Mouse (Mus musculus) hindbrain, embryonic 15.5 days (tissue): ENCODE data around the gene Serpinb7. TPM values are rescaled to one million over a fixed set of nuclear protein-coding genes. Genes with fewer than 3 reads are reported as not detected.

Source experiments
- ATAC-seq: fragments of 200-750 bp; cut with Nextera tagmentation; 2 replicates; pipeline ENCODE4 v1.8.0; 2017; ENCODE audit warnings: low read depth, moderate number of reproducible peaks, moderate TSS enrichment; ENCODE audit not compliant: low FRiP score
- H3K27ac ChIP-seq: fragments of 300-500 bp; sonication (generic); replicated peaks from 2 replicates; pipeline ENCODE4 v1.5.1; 2015; ENCODE audit warnings: mild to moderate bottlenecking, inconsistent platforms
- H3K27me3 ChIP-seq: fragments of 300-500 bp; sonication (generic); 2 replicates; pipeline ENCODE4 v1.6.1; 2015; ENCODE audit warnings: control low read depth, inconsistent platforms
- H3K36me3 ChIP-seq: fragments of 300-500 bp; sonication (generic); 2 replicates; pipeline ENCODE4 v1.6.1; 2015; ENCODE audit warnings: control low read depth, inconsistent platforms
- H3K4me1 ChIP-seq: fragments of 300-500 bp; sonication (generic); replicated peaks from 2 replicates; pipeline ENCODE4 v1.6.1; 2015; ENCODE audit warnings: control low read depth, inconsistent platforms
- H3K4me2 ChIP-seq: fragments of 300-500 bp; sonication (generic); 2 replicates; pipeline ENCODE4 v1.6.1; 2015; ENCODE audit warnings: moderate library complexity, mild to moderate bottlenecking, inconsistent platforms
- H3K4me3 ChIP-seq: fragments of 300-500 bp; sonication (generic); 2 replicates; pipeline ENCODE4 v1.5.1; 2015; ENCODE audit warnings: mild to moderate bottlenecking, inconsistent platforms
- H3K9ac ChIP-seq: fragments of 300-500 bp; sonication (generic); 2 replicates; pipeline ENCODE4 v1.6.1; 2015; ENCODE audit warnings: inconsistent platforms
- H3K9me3 ChIP-seq: fragments of 300-500 bp; sonication (generic); 2 replicates; pipeline ENCODE4 v1.6.1; 2016; ENCODE audit warnings: control low read depth, inconsistent platforms
- WGBS: fragments of 180-500 bp; shearing (Covaris S2); methylation state at CpG from one replicate; pipeline ENCODE4 v1.1.7; 2015; 5-methylcytosine and 5-hydroxymethylcytosine counted together
- polyA plus RNA-seq: library from polyadenylated mRNA; unstranded; fragments of >200 nt; fragmentation: Nextera tagmentation; extraction: Ambion mirVana; gene quantifications from 2 replicates; pipeline ENCODE4 v1.2.1, GENCODE M21; 2015

Gene Serpinb7
- 0.16 TPM in 1 of 2 replicates, not detected in the other for polyA plus RNA-seq

- no peaks in the 10 kb centered on the region for H3K9me3 ChIP-seq
- WGBS = 90% methylated on average over 3 of the region's 3 CpGs
- H3K36me3 ChIP-seq = no peaks in the 10 kb centered on the region
- H3K27ac ChIP-seq = no peak within 1 kb of the TSS
- no peak within 1 kb of the TSS for H3K4me3 ChIP-seq
- H3K27me3 ChIP-seq = no peaks in the 10 kb centered on the region
- ATAC-seq = no peak
- no peak within 1 kb of the TSS for H3K4me2 ChIP-seq
- H3K4me1 ChIP-seq = no peaks in the 10 kb centered on the region
- no peak within 1 kb of the TSS for H3K9ac ChIP-seq
Measured at GRCm38 (mm10) chr1:107399355-107399754, at the start of gene Serpinb7. Gene Serpinb7, plus strand, starts transcription at chr1:107399655.

DNA sequence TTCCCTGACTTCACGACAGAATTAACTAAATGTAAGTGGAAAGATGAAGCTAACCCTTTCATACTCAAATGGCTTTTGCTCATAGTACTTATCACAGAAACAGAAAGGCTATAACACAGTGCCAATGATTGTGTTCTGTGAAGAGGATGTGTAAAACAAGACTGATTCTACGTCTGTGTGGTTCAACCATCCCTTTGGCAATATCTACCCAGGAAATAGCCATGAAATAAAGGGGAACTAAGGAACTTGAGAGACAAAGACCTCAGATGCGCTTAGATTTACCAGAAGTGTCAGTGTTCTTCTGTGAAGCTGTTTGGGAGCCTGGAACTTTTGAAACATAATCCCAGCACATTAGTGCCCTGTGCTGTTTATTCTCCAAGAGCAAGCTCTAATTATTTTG lies 49.1 kb upstream of the Serpinb7 start:
- Histone ChIP-seq H3K27me3 (no peaks in the 10 kb centered on the region), H3K9me3 (no peaks in the 10 kb centered on the region), H3K4me2 (no peak overlapping the region), H3K27ac (no peak overlapping the region), H3K9ac (no peak overlapping the region), H3K36me3 (no peaks in the 10 kb centered on the region), H3K4me1 (no peaks in the 10 kb centered on the region), H3K4me3 (no peak overlapping the region)
- ATAC-seq = no peak
- 56% methylated on average over 3 of the region's 3 CpGs for WGBS

DNA sequence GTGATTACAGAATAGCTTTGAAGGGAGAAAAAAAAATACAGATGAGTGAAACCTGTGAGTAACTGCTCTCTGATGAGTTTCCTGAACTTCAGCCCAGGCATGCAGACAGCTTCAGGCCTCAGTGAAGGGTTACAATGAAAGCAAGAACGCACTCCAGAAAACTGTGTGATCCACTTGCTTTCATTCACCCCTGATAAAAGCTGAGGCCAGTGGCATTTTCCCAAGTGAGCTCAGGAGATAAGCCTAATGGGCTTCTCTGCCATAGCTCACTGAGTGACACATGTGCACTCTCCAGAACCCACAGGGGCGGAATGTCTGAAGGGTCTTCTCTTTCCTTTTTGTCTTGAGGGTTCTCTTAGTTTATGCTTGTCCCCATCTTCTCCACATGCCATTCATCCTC lies 48.3 kb upstream of the Serpinb7 start:
- H3K4me1 ChIP-seq = no peaks in the 10 kb centered on the region
- H3K27me3 ChIP-seq = no peaks in the 10 kb centered on the region
- no peaks in the 10 kb centered on the region for H3K36me3 ChIP-seq
- no peak overlapping the region for H3K27ac ChIP-seq
- H3K9ac ChIP-seq = no peak overlapping the region
- WGBS = 86% methylated on average over 2 of the region's 2 CpGs
- ATAC-seq = no peak
- H3K4me2 ChIP-seq = no peak overlapping the region
- H3K4me3 ChIP-seq = no peak overlapping the region
- no peaks in the 10 kb centered on the region for H3K9me3 ChIP-seq

DNA sequence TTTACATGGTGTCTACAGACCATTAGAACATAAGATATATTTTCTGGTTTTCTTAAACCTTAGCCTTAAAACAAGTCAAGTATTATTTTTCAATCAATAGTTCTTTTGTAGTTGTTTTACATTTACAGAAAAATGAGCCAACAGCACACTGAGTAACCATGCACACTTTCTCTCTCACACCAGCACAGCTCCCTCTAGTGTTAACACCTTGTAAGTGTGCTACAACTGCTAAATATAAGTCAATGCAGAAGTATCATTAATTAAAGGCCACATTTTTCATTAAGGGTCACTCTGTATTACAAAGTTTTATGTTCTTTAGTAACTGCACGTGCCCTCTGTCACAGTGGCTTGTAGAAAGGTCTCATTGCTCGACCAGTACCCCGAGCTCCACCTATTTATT lies 46.4 kb upstream of the Serpinb7 start:
- no peaks in the 10 kb centered on the region for H3K27me3 ChIP-seq
- no peak overlapping the region for H3K27ac ChIP-seq
- no peak for ATAC-seq
- no peaks in the 10 kb centered on the region for H3K36me3 ChIP-seq
- no peak overlapping the region for H3K4me3 ChIP-seq
- H3K9me3 ChIP-seq = no peaks in the 10 kb centered on the region
- WGBS = 42% methylated on average over 3 of the region's 3 CpGs
- H3K4me1 ChIP-seq = no peaks in the 10 kb centered on the region
- no peak overlapping the region for H3K9ac ChIP-seq
- no peak overlapping the region for H3K4me2 ChIP-seq

DNA sequence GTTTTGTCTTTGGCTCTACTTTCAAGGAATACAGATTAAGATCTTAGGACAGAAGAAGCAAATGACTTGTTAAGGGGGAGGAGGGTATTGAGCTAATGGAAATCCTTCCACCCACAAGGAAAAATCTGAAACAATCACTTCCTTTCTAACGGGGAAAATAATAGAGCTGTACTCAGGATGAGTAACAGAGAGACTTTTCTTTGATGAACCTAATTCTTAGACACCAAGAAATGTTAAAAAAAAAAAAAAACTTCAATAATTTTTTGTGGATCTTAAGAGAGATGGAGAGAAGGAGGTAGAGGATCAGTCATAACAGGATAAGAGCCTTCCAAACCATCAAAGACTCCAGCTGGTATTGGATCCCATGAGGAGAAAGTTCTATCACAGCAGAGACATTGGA lies 38.6 kb upstream of the Serpinb7 start, which contains the start of gene Serpinb11:
TSS of gene Serpinb11 (plus strand) at position 301 of the 400 bp plus-strand sequence.
- H3K27ac ChIP-seq = no peak within 1 kb of the TSS
- WGBS = 73% methylated on average over 1 of the region's 1 CpGs
- no peak within 1 kb of the TSS for H3K4me2 ChIP-seq
- no peak within 1 kb of the TSS for H3K4me3 ChIP-seq
- ATAC-seq = no peak
- no peaks in the 10 kb centered on the region for H3K36me3 ChIP-seq
- H3K4me1 ChIP-seq = no peaks in the 10 kb centered on the region
- no peaks in the 10 kb centered on the region for H3K9me3 ChIP-seq
- no peaks in the 10 kb centered on the region for H3K27me3 ChIP-seq
- H3K9ac ChIP-seq = no peak within 1 kb of the TSS

DNA sequence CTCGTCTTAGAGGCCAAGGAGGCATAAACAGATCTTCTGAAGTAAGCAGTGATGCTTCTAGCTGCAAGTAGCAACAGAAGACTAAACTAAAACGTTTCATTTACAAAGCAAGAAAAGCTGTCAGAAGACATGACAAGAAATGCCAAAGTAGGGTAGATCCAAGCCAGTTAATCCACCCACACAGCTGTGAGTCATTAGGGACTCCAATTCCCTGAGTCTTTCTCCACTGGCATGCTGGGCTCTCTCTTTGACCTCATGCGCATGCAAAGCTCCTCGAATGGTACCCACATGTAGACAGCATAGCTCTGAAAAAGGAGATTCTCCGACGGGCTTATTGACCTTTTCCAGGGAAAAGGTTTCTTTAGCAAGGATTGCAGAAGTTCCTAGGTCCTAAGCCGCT lies 33.5 kb upstream of the Serpinb7 start:
- WGBS = 70% methylated on average over 7 of the region's 7 CpGs
- H3K27me3 ChIP-seq = no peaks in the 10 kb centered on the region
- H3K4me1 ChIP-seq = no peaks in the 10 kb centered on the region
- H3K9me3 ChIP-seq = no peaks in the 10 kb centered on the region
- H3K27ac ChIP-seq = no peak overlapping the region
- no peak overlapping the region for H3K9ac ChIP-seq
- no peak for ATAC-seq
- H3K4me3 ChIP-seq = no peak overlapping the region
- no peak overlapping the region for H3K4me2 ChIP-seq
- no peaks in the 10 kb centered on the region for H3K36me3 ChIP-seq

GRCm38 (mm10) chr1:107368944-107369343 lies 30.5 kb upstream of the Serpinb7 start:
- no peaks in the 10 kb centered on the region for H3K9me3 ChIP-seq
- no peaks in the 10 kb centered on the region for H3K4me1 ChIP-seq
- no peak overlapping the region for H3K4me3 ChIP-seq
- no peak overlapping the region for H3K4me2 ChIP-seq
- 78% methylated on average over 2 of the region's 2 CpGs for WGBS
- no peaks in the 10 kb centered on the region for H3K27me3 ChIP-seq
- no peak overlapping the region for H3K9ac ChIP-seq
- no peak for ATAC-seq
- no peak overlapping the region for H3K27ac ChIP-seq
- H3K36me3 ChIP-seq = no peaks in the 10 kb centered on the region

GRCm38 (mm10) chr1:107376952-107377351 lies 22.5 kb upstream of the Serpinb7 start:
- WGBS = 79% methylated on average over 4 of the region's 4 CpGs
- H3K9me3 ChIP-seq = no peaks in the 10 kb centered on the region
- no peaks in the 10 kb centered on the region for H3K36me3 ChIP-seq
- no peak overlapping the region for H3K4me3 ChIP-seq
- H3K9ac ChIP-seq = no peak overlapping the region
- no peaks in the 10 kb centered on the region for H3K27me3 ChIP-seq
- H3K27ac ChIP-seq = no peak overlapping the region
- no peak for ATAC-seq
- H3K4me1 ChIP-seq = no peaks in the 10 kb centered on the region
- no peak overlapping the region for H3K4me2 ChIP-seq

GRCm38 (mm10) chr1:107378368-107378767 lies 21.1 kb upstream of the Serpinb7 start:
- H3K9ac ChIP-seq = no peak overlapping the region
- no peak overlapping the region for H3K4me3 ChIP-seq
- no peaks in the 10 kb centered on the region for H3K4me1 ChIP-seq
- H3K4me2 ChIP-seq = no peak overlapping the region
- H3K27me3 ChIP-seq = no peaks in the 10 kb centered on the region
- no peak overlapping the region for H3K27ac ChIP-seq
- H3K36me3 ChIP-seq = no peaks in the 10 kb centered on the region
- no peaks in the 10 kb centered on the region for H3K9me3 ChIP-seq
- ATAC-seq = no peak

GRCm38 (mm10) chr1:107381491-107381890 lies 18.0 kb upstream of the Serpinb7 start:
- H3K4me2 ChIP-seq = no peak overlapping the region
- no peaks in the 10 kb centered on the region for H3K36me3 ChIP-seq
- no peak overlapping the region for H3K4me3 ChIP-seq
- no peaks in the 10 kb centered on the region for H3K4me1 ChIP-seq
- H3K9me3 ChIP-seq = no peaks in the 10 kb centered on the region
- no peak overlapping the region for H3K27ac ChIP-seq
- no peaks in the 10 kb centered on the region for H3K27me3 ChIP-seq
- H3K9ac ChIP-seq = no peak overlapping the region
- ATAC-seq = no peak

DNA sequence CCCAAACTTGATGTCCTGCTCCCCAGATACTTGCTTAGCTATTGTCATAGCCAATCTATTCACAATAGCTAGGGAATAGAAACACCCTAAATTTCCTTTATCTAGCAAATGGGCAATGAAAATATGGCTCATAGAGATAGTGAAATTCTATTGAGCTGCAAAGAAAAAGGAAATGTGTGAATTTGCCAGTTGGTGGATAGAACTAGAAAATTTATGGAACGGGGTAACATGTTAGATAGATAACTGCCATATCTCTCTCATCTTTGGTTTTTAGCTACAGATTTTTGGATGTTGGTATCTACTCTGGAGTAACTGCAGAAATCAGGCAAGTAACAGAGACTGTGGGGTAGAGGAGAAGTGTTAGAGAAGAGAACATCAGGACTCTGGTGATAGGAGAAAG lies 17.1 kb upstream of the Serpinb7 start:
- Histone ChIP-seq H3K4me3 (no peak overlapping the region), H3K9me3 (no peaks in the 10 kb centered on the region), H3K4me2 (no peak overlapping the region), H3K27me3 (no peaks in the 10 kb centered on the region), H3K36me3 (no peaks in the 10 kb centered on the region), H3K4me1 (no peaks in the 10 kb centered on the region), H3K27ac (no peak overlapping the region), H3K9ac (no peak overlapping the region)
- no peak for ATAC-seq
- WGBS = 95% methylated on average over 1 of the region's 1 CpGs

DNA sequence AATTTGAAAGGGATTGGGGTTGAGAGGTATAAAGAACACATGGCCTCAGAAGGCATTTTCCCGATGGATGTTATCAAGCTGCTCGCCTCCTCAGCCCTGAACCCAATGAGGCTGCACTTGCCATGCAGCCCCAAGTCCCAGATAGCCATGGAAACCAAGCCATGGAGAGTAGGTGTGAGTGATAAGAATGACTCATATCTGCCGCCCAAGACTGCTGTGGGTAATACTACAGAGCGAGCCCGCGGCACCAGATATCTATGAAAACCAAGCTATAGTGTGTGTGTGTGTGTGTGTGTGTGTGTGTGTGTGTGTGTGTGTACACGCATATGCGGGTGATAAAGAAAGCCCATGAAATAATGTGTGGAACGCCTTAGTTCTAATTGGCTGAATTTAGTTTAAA lies 14.9 kb upstream of the Serpinb7 start:
- Histone ChIP-seq H3K9ac (no peak overlapping the region), H3K4me3 (no peak overlapping the region), H3K36me3 (no peaks in the 10 kb centered on the region), H3K4me1 (no peaks in the 10 kb centered on the region), H3K4me2 (no peak overlapping the region), H3K27ac (no peak overlapping the region), H3K9me3 (no peaks in the 10 kb centered on the region), H3K27me3 (no peaks in the 10 kb centered on the region)
- ATAC-seq = no peak
- WGBS = 92% methylated on average over 9 of the region's 9 CpGs

GRCm38 (mm10) chr1:107389753-107390152 lies 9.7 kb upstream of the Serpinb7 start:
- no peaks in the 10 kb centered on the region for H3K4me1 ChIP-seq
- no peak overlapping the region for H3K27ac ChIP-seq
- H3K9me3 ChIP-seq = no peaks in the 10 kb centered on the region
- no peaks in the 10 kb centered on the region for H3K36me3 ChIP-seq
- WGBS = 90% methylated on average over 2 of the region's 2 CpGs
- no peak overlapping the region for H3K4me3 ChIP-seq
- no peak for ATAC-seq
- no peaks in the 10 kb centered on the region for H3K27me3 ChIP-seq
- no peak overlapping the region for H3K4me2 ChIP-seq
- no peak overlapping the region for H3K9ac ChIP-seq
